In genomic region chr1:179266936-179267335, GRCm38 (mm10) we compare ENCODE assay signal across 16 mouse cellular contexts.
"Had no signal": no experiment of that assay in that cellular context is flagged by ENCODE, and none has a peak within 500 bp of the region (broad histone marks: within the 10 kb centered on the region; RNA-seq: fewer than 3 reads in every experiment).

No protein-coding gene starts in this region.

- H3K27ac ChIP-seq: lung, embryonic 15.5 days; macrophage; midbrain, embryonic 13.5 days; midbrain, embryonic 15.5 days; neural tube, embryonic 12.5 days had no signal

- H3K4me1 ChIP-seq: lung, embryonic 15.5 days; megakaryocyte, embryonic 14.5 days had no signal

- DNase-seq: liver, postnatal 0 days; lung, adult 2 months; lung, postnatal 14 days; lung, postnatal 36 days; right cerebral cortex, postnatal 25 days; right cerebral cortex, postnatal 4 days; spleen, adult 18-20 months; thymus, adult 2 months; thymus, postnatal 25 days; thymus, postnatal 4 days had no signal

- H3K4me3 ChIP-seq: lung, embryonic 15.5 days; megakaryocyte, embryonic 14.5 days; midbrain, embryonic 13.5 days; midbrain, embryonic 15.5 days; neural tube, embryonic 12.5 days had no signal

- H3K9me3 ChIP-seq: lung, embryonic 15.5 days; midbrain, embryonic 15.5 days had no signal

- H3K27me3 ChIP-seq: lung, embryonic 15.5 days; megakaryocyte, embryonic 14.5 days; midbrain, embryonic 13.5 days; midbrain, embryonic 15.5 days; neural tube, embryonic 12.5 days had no signal

- H3K36me3 ChIP-seq: lung, embryonic 15.5 days; midbrain, embryonic 13.5 days; midbrain, embryonic 15.5 days; neural tube, embryonic 12.5 days had no signal
